In the genomic region with DNA sequence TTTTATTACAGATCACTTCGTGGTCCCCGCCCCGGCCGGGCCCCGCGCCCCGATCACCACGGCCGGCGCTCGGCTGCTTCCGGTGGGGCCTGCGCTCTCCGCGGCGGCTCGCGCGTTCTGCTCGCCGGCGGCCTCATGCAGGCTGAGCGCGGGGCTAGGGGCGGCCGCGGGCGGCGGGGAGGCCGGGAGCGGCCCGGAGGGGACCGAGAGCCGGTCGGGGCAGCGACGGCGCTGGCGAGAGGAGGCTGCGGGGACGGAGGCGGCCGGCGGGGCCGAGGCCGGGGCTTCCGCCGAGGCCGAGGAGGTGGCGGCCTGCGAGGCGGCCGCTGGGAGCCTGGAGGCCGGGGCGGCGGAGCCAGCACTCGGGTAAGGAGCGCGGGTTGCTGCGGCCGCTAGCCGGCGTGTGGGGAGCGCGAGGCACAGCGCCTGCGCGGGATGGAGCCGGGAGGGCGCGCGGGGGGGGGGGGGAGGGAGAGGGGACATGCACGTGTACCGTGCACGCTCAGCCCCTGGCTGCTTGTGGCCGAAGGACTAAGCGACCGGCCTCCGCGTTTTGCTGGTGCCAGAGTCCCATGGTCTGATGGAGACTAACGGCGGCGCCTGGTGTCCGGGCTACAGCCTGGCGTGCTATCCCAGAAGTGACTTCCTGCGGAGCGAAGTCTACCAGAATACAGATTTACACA, we compare ENCODE assay signal across 8 mouse cellular contexts. TPM values are rescaled to one million over a fixed set of nuclear protein-coding genes. Genes with fewer than 3 reads are reported as not detected.
A peak's percentile ranks its signal among the peaks of the same experiment; 100 is the strongest.
DNase-seq lines count a peak whose midpoint lies in the region; ATAC-seq and TF ChIP-seq lines count a peak whose summit lies in the region.

Gene Aven, plus strand, starts transcription at position 109 of the 683 bp plus-strand sequence.

- no peaks in the 10 kb centered on the region for H3K9me3 ChIP-seq in ES-Bruce4 (replicated peaks; ENCODE audit: control insufficient read depth, insufficient read depth, low read length, poor library complexity, severe bottlenecking)
- no peaks in the 10 kb centered on the region for H3K9me3 ChIP-seq in forebrain, embryonic 13.5 days (replicated peaks)
- H3K9me3 ChIP-seq in lung, embryonic 15.5 days, result no peaks in the 10 kb centered on the region

- peak; percentile 89 to 92 for DNase-seq in heart, postnatal 14 days
- peak; percentile 66 to 77 for DNase-seq in layer of hippocampus, adult 2 months (ENCODE audit: low spot score in 2 of 2)
- peak; percentile 58 to 59 for DNase-seq in thymus, adult 18-20 months

- no peak for TF ChIP-seq CTCF in ES-Bruce4 (IDR thresholded peaks at IDR 0.05; ENCODE audit: low read depth, low read length)
- TF ChIP-seq CTCF in layer of hippocampus, adult 2 months (conservative IDR thresholded peaks at IDR 0.05), result peak; percentile 45
- TF ChIP-seq CTCF in olfactory bulb, adult 2 months (IDR thresholded peaks at IDR 0.05; ENCODE audit: insufficient read depth, low read depth, low read length), result no peak

- ATAC-seq in cerebellum, adult (ENCODE audit: insufficient number of reproducible peaks, low FRiP score, low TSS enrichment), result peak; percentile 94
- ATAC-seq in forebrain, embryonic 13.5 days, result peak; percentile 96
- ATAC-seq in lung, embryonic 15.5 days (ENCODE audit: borderline replicate concordance, extremely low read depth, low FRiP score, low TSS enrichment), result peak; percentile 95

- intact Hi-C loops in heart, postnatal 14 days (cut with DNase I), result no loop called here

- peaks cover 1% of the 10 kb centered on the region for H3K4me1 ChIP-seq in ES-Bruce4 (ENCODE audit: control insufficient read depth, insufficient read depth, low read length)
- peaks cover 11% of the 10 kb centered on the region for H3K4me1 ChIP-seq in forebrain, embryonic 13.5 days
- peaks cover 15% of the 10 kb centered on the region for H3K4me1 ChIP-seq in lung, embryonic 15.5 days
- no peaks in the 10 kb centered on the region for H3K4me1 ChIP-seq in olfactory bulb, adult 2 months (ENCODE audit: control insufficient read depth, insufficient read depth, low read length)

- H3K27ac ChIP-seq in ES-Bruce4 (ENCODE audit: insufficient read depth, low read length), result peak within 1 kb of the TSS; percentile 89
- H3K27ac ChIP-seq in forebrain, embryonic 13.5 days, result peak within 1 kb of the TSS; percentile 96
- peak within 1 kb of the TSS; percentile 97 for H3K27ac ChIP-seq in layer of hippocampus, adult 2 months
- H3K27ac ChIP-seq in lung, embryonic 15.5 days, result peak within 1 kb of the TSS; percentile 99
- peak within 1 kb of the TSS; percentile 78 for H3K27ac ChIP-seq in olfactory bulb, adult 2 months (ENCODE audit: insufficient read depth, low read depth, low read length)

- H3K4me3 ChIP-seq in ES-Bruce4 (ENCODE audit: low read depth, low read length), result peak within 1 kb of the TSS; percentile 89
- H3K4me3 ChIP-seq in forebrain, embryonic 13.5 days, result peak within 1 kb of the TSS; percentile 71
- H3K4me3 ChIP-seq in layer of hippocampus, adult 2 months, result peak within 1 kb of the TSS; percentile 72
- peak within 1 kb of the TSS; percentile 77 for H3K4me3 ChIP-seq in lung, embryonic 15.5 days
- H3K4me3 ChIP-seq in olfactory bulb, adult 2 months (ENCODE audit: insufficient read depth, low read depth, low read length), result peak within 1 kb of the TSS; percentile 92

- TF ChIP-seq POLR2A in ES-Bruce4 (IDR thresholded peaks at IDR 0.05; ENCODE audit: insufficient read depth, low read length), result peak; percentile 29
- peak; percentile 80 for TF ChIP-seq POLR2A in olfactory bulb, adult 2 months (IDR thresholded peaks at IDR 0.05; ENCODE audit: insufficient read depth, low read depth, low read length)

- WGBS in forebrain, embryonic 13.5 days, result under 1% methylated on average over 35 of the region's 87 CpGs
- WGBS in lung, embryonic 15.5 days, result under 1% methylated on average over 80 of the region's 87 CpGs
- WGBS in olfactory bulb, adult 2 months, result under 1% methylated on average over 85 of the region's 87 CpGs

- no peak for TF ChIP-seq EP300 in ES-Bruce4 (IDR thresholded peaks at IDR 0.05; ENCODE audit: insufficient read depth, low read depth, low read length)

- H3K36me3 ChIP-seq in ES-Bruce4 (ENCODE audit: control insufficient read depth, insufficient read depth, low read length, poor library complexity, severe bottlenecking), result no peaks in the 10 kb centered on the region
- no peaks in the 10 kb centered on the region for H3K36me3 ChIP-seq in forebrain, embryonic 13.5 days (ENCODE audit: poor library complexity, severe bottlenecking)
- H3K36me3 ChIP-seq in lung, embryonic 15.5 days, result no peaks in the 10 kb centered on the region

- peak within 1 kb of the TSS; percentile 70 for H3K4me2 ChIP-seq in forebrain, embryonic 13.5 days
- peak within 1 kb of the TSS; percentile 72 for H3K4me2 ChIP-seq in lung, embryonic 15.5 days

- H3K27me3 ChIP-seq in ES-Bruce4 (ENCODE audit: control insufficient read depth, insufficient read depth, low read length, poor library complexity, severe bottlenecking), result no peaks in the 10 kb centered on the region
- H3K27me3 ChIP-seq in forebrain, embryonic 13.5 days, result no peaks in the 10 kb centered on the region
- no peaks in the 10 kb centered on the region for H3K27me3 ChIP-seq in lung, embryonic 15.5 days

- H3K9ac ChIP-seq in ES-Bruce4 (ENCODE audit: low read depth, poor library complexity, severe bottlenecking), result peak within 1 kb of the TSS; percentile 100
- peak within 1 kb of the TSS; percentile 97 for H3K9ac ChIP-seq in forebrain, embryonic 13.5 days
- peak within 1 kb of the TSS; percentile 96 for H3K9ac ChIP-seq in lung, embryonic 15.5 days

RNA-seq across cellular contexts. Expression of gene Aven, which starts in this region (rescaled TPM):
- 10.7 and 16.2 TPM in 2 replicates for polyA plus RNA-seq in ES-Bruce4 (2011; ENCODE audit: insufficient read depth, insufficient read length, low read depth, missing spikeins)
- 3.1 and 4.4 TPM in 2 replicates for polyA plus RNA-seq in forebrain, embryonic 13.5 days (2015; fragmentation: Nextera tagmentation; extraction: Ambion mirVana)
- 10 to 100 TPM; 16.9 to 17.1 TPM for total RNA-seq in heart, postnatal 14 days (2021)
- 10 to 100 TPM in 1 of 2 experiments, 1 to 10 TPM in 1; 8.7 to 10.2 TPM for total RNA-seq in layer of hippocampus, adult 2 months (2021)
- 5.5 and 6.4 TPM in 2 replicates for polyA plus RNA-seq in lung, embryonic 15.5 days (2015; fragmentation: Nextera tagmentation; extraction: Ambion mirVana)
- polyA plus RNA-seq in olfactory bulb, adult 2 months (2012; ENCODE audit: insufficient read depth, insufficient read length, low replicate concordance, missing spikeins), result not detected in 2 replicates

Comparison
In these comparisons a context has a peak if more than half of its experiments do, and no peak if none do; other contexts are left out.
1. Peak in every context shown above with its lines: DNase-seq, ATAC-seq, H3K4me3 ChIP-seq and H3K27ac ChIP-seq.